Mouse (Mus musculus): ENCODE measurements around the gene Pnmal2. TPM values are rescaled to one million over a fixed set of nuclear protein-coding genes. Genes with fewer than 3 reads are reported as not detected.

Pnmal2 gene
- total and polyA plus RNA-seq, 3 experiments = 0.07 TPM; not detected in 2

DNA sequence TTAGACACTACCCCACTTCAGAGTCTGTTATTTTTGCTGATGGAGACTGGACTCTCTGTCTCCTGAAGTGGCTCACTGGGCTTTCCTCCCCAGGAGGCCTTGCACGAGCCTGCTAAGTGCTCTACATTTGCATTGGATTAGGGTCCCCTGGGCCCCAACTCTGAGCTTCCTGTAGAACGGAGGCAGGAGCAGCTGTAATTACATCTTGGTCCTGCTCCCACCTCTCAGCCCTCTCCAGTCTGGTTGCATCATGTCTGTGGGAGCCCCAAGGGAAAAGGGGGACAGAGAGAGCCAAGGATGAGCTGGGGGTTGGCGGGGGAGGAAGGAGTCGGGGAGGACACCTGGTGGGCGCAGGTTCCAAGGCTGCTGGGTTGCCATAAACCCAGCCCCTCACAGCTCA, 44.0 kb upstream of the Pnmal2 start:
- H3K9ac ChIP-seq (ENCODE audit: control insufficient read depth, low read depth, low read length, poor library complexity, severe bottlenecking) = no peak overlapping the region
- TF ChIP-seq TBP (IDR thresholded peaks at IDR 0.05; ENCODE audit: low read depth, low read length) (no peak), TAL1 (IDR thresholded peaks at IDR 0.05; ENCODE audit: low read length) (no peak), SMC3 (IDR thresholded peaks at IDR 0.05; ENCODE audit: low read depth, low read length) (no peak), ZC3H11A (IDR thresholded peaks at IDR 0.05; ENCODE audit: low read depth, low read length) (no peak), POLR2AphosphoS2 (IDR thresholded peaks at IDR 0.05; ENCODE audit: low read length) (no peak), HCFC1 (IDR thresholded peaks at IDR 0.05; ENCODE audit: low read depth, low read length) (no peak), ZKSCAN1 (IDR thresholded peaks at IDR 0.05; ENCODE audit: low read depth, low read length) (no peak), CTCF (IDR thresholded peaks at IDR 0.05 in 2 of 3, conservative IDR thresholded peaks at IDR 0.05 in 1 of 3; ENCODE audit: control insufficient read depth in 1 of 3, insufficient read depth in 1 of 3, low read depth in 2 of 3, low read length in 3 of 3, poor library complexity in 1 of 3, severe bottlenecking in 1 of 3) (no peak), POLR2AphosphoS5 (IDR thresholded peaks at IDR 0.05; ENCODE audit: borderline replicate concordance, low read depth, low read length) (no peak), MYB (IDR thresholded peaks at IDR 0.05; ENCODE audit: low read depth, low read length) (no peak), ELF1 (IDR thresholded peaks at IDR 0.05; ENCODE audit: low read depth, low read length) (no peak)
- no peak for DNase-seq (ENCODE audit: low read depth, low spot score)
- H3K9me3 ChIP-seq (replicated peaks; ENCODE audit: insufficient read depth, low read length) = no peaks in the 10 kb centered on the region
- no peaks in the 10 kb centered on the region for H3K79me2 ChIP-seq (ENCODE audit: control insufficient read depth, insufficient read depth, low read length, poor library complexity)
- H3K27ac ChIP-seq (ENCODE audit: control insufficient read depth, low read depth, low read length) = no peak overlapping the region
- H3K4me1 ChIP-seq (ENCODE audit: control insufficient read depth in 1 of 2, insufficient read depth in 2 of 2, low read length in 2 of 2) = peaks cover 4 to 22% of the 10 kb centered on the region in 2 experiments; a peak in 3 of 4 replicates
- no peak overlapping the region for H3K4me3 ChIP-seq (ENCODE audit: control insufficient read depth in 1 of 2, insufficient read depth in 1 of 2, low read depth in 2 of 2, low read length in 2 of 2)
- H3K36me3 ChIP-seq (ENCODE audit: control insufficient read depth in 1 of 2, insufficient read depth in 2 of 2, low read length in 2 of 2) = peaks cover 0 to 11% of the 10 kb centered on the region in 2 experiments; a peak in 2 of 4 replicates
- peaks cover 0 to 3% of the 10 kb centered on the region in 2 experiments; a peak in 2 of 4 replicates for H3K27me3 ChIP-seq (ENCODE audit: control insufficient read depth in 1 of 2, insufficient read depth in 2 of 2, low read length in 2 of 2)

DNA sequence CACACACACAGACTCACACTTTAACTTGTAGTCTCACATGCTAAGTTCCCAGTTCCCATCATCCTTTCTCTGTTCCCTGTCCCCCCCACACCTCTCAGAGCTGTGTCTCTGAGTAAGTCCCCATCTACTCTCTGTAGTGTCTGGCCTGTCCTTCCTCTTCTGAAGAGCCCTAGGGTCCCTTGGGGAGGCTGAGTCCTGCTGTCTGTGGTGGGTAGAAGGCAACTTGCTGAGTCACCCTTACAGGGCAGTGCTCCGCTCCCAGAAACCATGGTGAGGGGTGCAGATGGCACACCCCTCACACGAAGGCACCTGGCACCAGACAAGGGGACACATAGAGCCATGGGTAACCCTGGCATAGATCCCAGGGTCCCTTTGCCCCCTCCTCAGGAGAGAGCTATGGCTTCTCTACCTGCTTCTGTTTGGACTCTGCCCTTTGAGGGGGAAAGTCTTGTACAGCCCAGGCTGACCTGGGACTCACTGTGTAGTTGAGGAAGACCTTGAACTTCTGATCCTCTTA, 41.0 kb upstream of the Pnmal2 start:
- 0 out of 2 replicates have a peak overlapping the region, but pooled peaks have one; percentile 14 for H3K27ac ChIP-seq (ENCODE audit: control insufficient read depth, low read depth, low read length)
- H3K79me2 ChIP-seq (ENCODE audit: control insufficient read depth, insufficient read depth, low read length, poor library complexity) = peaks cover 19% of the 10 kb centered on the region
- no peaks in the 10 kb centered on the region for H3K9me3 ChIP-seq (replicated peaks; ENCODE audit: insufficient read depth, low read length)
- H3K36me3 ChIP-seq (ENCODE audit: control insufficient read depth in 1 of 2, insufficient read depth in 2 of 2, low read length in 2 of 2) = peaks cover 0 to 14% of the 10 kb centered on the region in 2 experiments; a peak in 2 of 4 replicates
- no peak overlapping the region for H3K4me3 ChIP-seq (ENCODE audit: control insufficient read depth in 1 of 2, insufficient read depth in 1 of 2, low read depth in 2 of 2, low read length in 2 of 2)
- H3K27me3 ChIP-seq (ENCODE audit: control insufficient read depth in 1 of 2, insufficient read depth in 2 of 2, low read length in 2 of 2) = peaks cover 0 to 3% of the 10 kb centered on the region in 2 experiments; a peak in 2 of 4 replicates
- H3K4me1 ChIP-seq (ENCODE audit: control insufficient read depth in 1 of 2, insufficient read depth in 2 of 2, low read length in 2 of 2) = peaks cover 4 to 30% of the 10 kb centered on the region in 2 experiments; a peak in 3 of 4 replicates
- H3K9ac ChIP-seq (ENCODE audit: control insufficient read depth, low read depth, low read length, poor library complexity, severe bottlenecking) = no peak overlapping the region
- DNase-seq (ENCODE audit: low read depth, low spot score) = peak; percentile 63
- TF ChIP-seq UBTF (IDR thresholded peaks at IDR 0.05; ENCODE audit: borderline replicate concordance, insufficient read depth, low read depth, low read length) (no peak), GABPA (IDR thresholded peaks at IDR 0.05; ENCODE audit: low read depth, low read length) (peak; percentile 90), CHD1 (IDR thresholded peaks at IDR 0.05; ENCODE audit: low read depth, low read length) (no peak)
